Mouse (Mus musculus): ENCODE data around the gene Filip1l.

GRCm38 (mm10) chr16:57478451-57478850, 125.6 kb downstream of the Filip1l start:
- no peak for TF ChIP-seq CTCF (IDR thresholded peaks at IDR 0.05; ENCODE audit: low read depth, low read length)
- no peak for TF ChIP-seq POLR2A (IDR thresholded peaks at IDR 0.05; ENCODE audit: borderline replicate concordance, low read depth, low read length)
